Mouse (Mus musculus): ENCODE measurements at regions not wholly inside any gene's neighbourhood (a gene's known extent, or its start where the extent isn't known, plus 50 kb on each side); places are given as distances from the start of the nearest gene placed in this dataset.

DNA sequence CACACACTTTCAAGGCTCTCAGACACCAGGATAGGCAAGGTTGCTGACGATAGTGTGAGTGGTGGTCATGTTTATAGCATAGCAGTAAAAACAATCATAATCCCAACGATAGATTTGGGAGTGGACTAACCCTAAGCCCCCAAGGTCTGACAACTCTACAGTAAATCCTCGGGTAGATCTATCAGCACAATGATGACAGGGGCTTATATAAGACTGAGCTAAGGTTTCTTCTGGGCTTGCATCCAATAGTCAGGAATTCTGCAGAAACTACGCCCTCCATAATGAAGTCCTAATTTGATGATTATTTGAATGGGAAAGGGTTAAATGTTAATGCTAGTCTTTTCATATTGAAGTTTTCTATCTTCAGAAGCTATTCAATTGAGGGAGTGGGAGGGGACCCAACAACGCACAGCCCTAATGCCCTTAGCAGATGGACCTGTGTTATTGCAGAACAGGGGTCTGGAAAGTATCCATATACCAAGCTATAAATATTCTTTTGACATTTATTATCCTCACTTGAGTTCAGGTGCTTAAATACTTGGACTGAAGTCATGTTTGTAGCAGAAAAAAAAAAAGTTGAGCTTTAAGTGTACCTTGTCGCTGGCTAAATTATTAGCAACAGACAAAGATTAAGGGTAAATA, 311.8 kb upstream of the Spag17 start:
- WGBS = 78% methylated on average over 6 of the region's 6 CpGs
- H3K27ac ChIP-seq (ENCODE audit: low read depth, low read length) = no peak overlapping the region
- H3K36me3 ChIP-seq (ENCODE audit: control insufficient read depth, insufficient read depth, low read length) = no peaks in the 10 kb centered on the region
- H3K27me3 ChIP-seq (replicated peaks; ENCODE audit: control insufficient read depth, insufficient read depth, low read length) = no peaks in the 10 kb centered on the region
- H3K4me1 ChIP-seq (ENCODE audit: control insufficient read depth, insufficient read depth, low read depth, low read length) = no peaks in the 10 kb centered on the region
- H3K9me3 ChIP-seq (ENCODE audit: control insufficient read depth, low read length) = no peaks in the 10 kb centered on the region
- no peak overlapping the region for H3K4me2 ChIP-seq (ENCODE audit: low read length)
- ATAC-seq = no peak
- H3K9ac ChIP-seq (ENCODE audit: low read depth, low read length) = no peak overlapping the region
- H3K4me3 ChIP-seq (ENCODE audit: low read length) = no peak overlapping the region

DNA sequence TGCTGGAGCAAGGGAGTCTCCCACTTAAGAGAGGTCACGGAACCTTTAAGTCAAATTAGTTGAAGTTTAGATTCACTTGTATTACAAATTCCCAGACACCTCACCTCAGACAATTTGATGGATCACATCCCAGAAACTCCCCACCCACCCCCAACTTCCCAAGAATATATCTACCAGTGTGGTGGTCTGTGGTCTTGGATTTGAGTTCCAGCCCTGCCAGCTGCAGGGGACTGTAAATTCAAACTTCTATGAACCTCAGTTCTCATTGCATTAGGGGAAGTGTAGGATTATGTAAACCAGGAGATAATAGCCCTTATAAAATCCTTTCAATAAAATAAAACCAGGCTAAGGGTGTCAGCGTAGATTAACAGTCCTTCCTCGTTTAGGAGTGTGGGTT, 311.2 kb upstream of the Spag17 start:
- H3K4me1 ChIP-seq (ENCODE audit: control insufficient read depth, insufficient read depth, low read depth, low read length) = no peaks in the 10 kb centered on the region
- H3K27ac ChIP-seq (ENCODE audit: low read depth, low read length) = no peak overlapping the region
- no peaks in the 10 kb centered on the region for H3K36me3 ChIP-seq (ENCODE audit: control insufficient read depth, insufficient read depth, low read length)
- no peak overlapping the region for H3K4me3 ChIP-seq (ENCODE audit: low read length)
- no peak overlapping the region for H3K4me2 ChIP-seq (ENCODE audit: low read length)
- no peaks in the 10 kb centered on the region for H3K9me3 ChIP-seq (ENCODE audit: control insufficient read depth, low read length)
- 89% methylated on average over 3 of the region's 3 CpGs for WGBS
- no peak for ATAC-seq
- H3K27me3 ChIP-seq (replicated peaks; ENCODE audit: control insufficient read depth, insufficient read depth, low read length) = no peaks in the 10 kb centered on the region
- H3K9ac ChIP-seq (ENCODE audit: low read depth, low read length) = no peak overlapping the region

DNA sequence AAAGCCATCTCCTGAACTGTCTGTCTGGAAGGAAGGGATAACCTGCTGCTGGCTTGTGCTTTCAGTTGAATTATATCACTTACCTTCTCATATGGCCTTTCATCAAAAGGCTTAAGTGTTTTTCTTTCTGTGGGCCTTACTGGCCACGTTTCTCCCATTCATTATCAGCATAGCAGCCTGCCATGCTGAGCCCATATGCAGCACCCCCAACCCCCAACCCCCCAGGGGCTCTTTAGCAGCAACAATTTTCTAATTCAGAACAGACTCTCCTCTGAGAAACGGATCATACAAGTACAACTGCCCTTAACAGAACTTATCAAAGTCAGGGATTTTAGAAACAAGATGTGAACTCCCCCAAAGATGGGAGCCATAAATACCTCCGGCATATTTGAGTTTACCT, 282.5 kb upstream of the Spag17 start:
- 55% methylated on average over 3 of the region's 3 CpGs for WGBS
- no peak for ATAC-seq
- no peaks in the 10 kb centered on the region for H3K4me1 ChIP-seq (ENCODE audit: control insufficient read depth, insufficient read depth, low read depth, low read length)
- H3K27ac ChIP-seq (ENCODE audit: low read depth, low read length) = no peak overlapping the region
- no peak overlapping the region for H3K4me2 ChIP-seq (ENCODE audit: low read length)
- no peaks in the 10 kb centered on the region for H3K9me3 ChIP-seq (ENCODE audit: control insufficient read depth, low read length)
- H3K36me3 ChIP-seq (ENCODE audit: control insufficient read depth, insufficient read depth, low read length) = no peaks in the 10 kb centered on the region
- H3K27me3 ChIP-seq (replicated peaks; ENCODE audit: control insufficient read depth, insufficient read depth, low read length) = no peaks in the 10 kb centered on the region
- H3K9ac ChIP-seq (ENCODE audit: low read depth, low read length) = no peak overlapping the region
- H3K4me3 ChIP-seq (ENCODE audit: low read length) = no peak overlapping the region

DNA sequence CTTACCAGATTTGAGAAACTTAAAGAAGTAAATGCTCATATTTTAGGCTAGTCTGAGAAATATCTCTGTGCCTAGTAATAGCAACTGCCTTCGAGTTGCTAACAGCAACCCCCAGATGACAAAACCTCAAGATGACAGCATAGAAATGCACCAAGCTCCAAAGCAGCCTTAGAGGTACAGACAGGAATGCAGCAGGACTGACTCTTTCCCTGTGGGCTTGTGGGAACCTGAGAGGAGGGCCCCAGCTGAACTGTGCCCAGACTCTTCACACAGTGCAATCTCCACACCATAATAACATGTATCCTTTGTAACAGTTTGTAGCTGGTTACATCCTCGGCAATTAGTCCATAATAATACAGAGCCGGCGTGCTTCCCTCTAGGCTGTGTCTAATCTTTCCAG, 252.9 kb upstream of the Spag17 start:
- Histone ChIP-seq H3K4me3 (ENCODE audit: low read length) (no peak overlapping the region), H3K27me3 (replicated peaks; ENCODE audit: control insufficient read depth, insufficient read depth, low read length) (no peaks in the 10 kb centered on the region), H3K9me3 (ENCODE audit: control insufficient read depth, low read length) (no peaks in the 10 kb centered on the region), H3K4me2 (ENCODE audit: low read length) (no peak overlapping the region), H3K36me3 (ENCODE audit: control insufficient read depth, insufficient read depth, low read length) (no peaks in the 10 kb centered on the region), H3K4me1 (ENCODE audit: control insufficient read depth, insufficient read depth, low read depth, low read length) (no peaks in the 10 kb centered on the region), H3K9ac (ENCODE audit: low read depth, low read length) (no peak overlapping the region), H3K27ac (ENCODE audit: low read depth, low read length) (no peak overlapping the region)
- WGBS = 84% methylated on average over 4 of the region's 4 CpGs
- no peak for ATAC-seq

DNA sequence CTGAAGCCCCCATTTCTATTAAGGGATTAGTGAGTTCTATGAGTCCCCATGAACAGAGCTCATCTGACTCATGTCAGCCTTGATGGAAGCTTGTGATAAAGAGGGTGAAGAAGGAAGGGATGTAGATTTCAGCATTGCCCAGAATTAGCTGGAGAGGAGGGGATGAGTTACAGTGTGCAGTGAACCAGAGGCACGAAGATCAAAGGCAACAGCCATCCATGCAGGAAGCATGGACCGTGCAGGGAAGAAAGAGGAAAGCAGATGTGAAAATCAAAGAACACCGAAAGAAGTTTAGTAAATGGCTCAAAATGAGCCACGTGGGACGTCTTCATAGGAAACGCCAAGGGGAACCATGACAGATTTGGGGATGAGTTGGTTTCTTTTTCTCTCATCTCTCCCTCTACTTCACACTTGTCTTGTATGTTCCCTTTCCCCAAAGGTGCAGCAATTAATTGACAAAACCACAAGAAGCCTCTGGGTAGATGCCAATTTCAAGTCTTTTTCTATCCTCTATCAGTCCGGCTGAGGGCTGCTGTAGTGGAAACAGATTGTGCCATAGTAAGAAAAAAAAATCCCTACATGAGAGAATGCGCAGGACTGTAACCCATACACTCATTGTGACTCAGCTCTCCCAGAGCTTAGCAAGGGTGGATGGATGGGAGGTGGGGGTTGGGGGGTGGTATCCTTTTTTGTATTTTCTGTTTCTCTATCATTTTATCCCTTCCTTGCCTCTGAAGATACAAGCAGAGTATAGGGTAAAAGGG, 243.7 kb upstream of the Spag17 start:
- Histone ChIP-seq H3K9me3 (ENCODE audit: control insufficient read depth, low read length) (no peaks in the 10 kb centered on the region), H3K27me3 (replicated peaks; ENCODE audit: control insufficient read depth, insufficient read depth, low read length) (no peaks in the 10 kb centered on the region), H3K9ac (ENCODE audit: low read depth, low read length) (no peak overlapping the region), H3K36me3 (ENCODE audit: control insufficient read depth, insufficient read depth, low read length) (no peaks in the 10 kb centered on the region), H3K4me1 (ENCODE audit: control insufficient read depth, insufficient read depth, low read depth, low read length) (no peaks in the 10 kb centered on the region), H3K4me2 (ENCODE audit: low read length) (no peak overlapping the region), H3K27ac (ENCODE audit: low read depth, low read length) (no peak overlapping the region), H3K4me3 (ENCODE audit: low read length) (no peak overlapping the region)
- ATAC-seq = no peak
- WGBS = 68% methylated on average over 8 of the region's 8 CpGs

DNA sequence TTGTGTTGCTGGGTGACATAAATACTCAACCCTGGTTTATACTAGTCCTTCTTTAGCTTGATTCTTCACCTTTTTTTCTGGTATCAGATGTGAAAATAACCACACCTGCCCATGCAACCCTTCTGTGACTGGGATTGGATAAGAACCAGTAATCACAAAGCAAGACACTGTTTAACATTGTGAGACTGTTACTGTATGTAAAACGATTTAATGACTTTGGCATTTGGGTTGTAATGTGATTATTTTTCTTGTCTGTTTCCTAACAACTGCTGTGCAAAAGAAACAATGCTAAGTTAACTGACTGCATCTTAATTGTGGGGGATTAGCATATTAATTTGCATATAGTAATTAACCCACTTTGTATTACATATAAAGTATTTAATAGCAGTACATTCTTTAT, 240.3 kb upstream of the Spag17 start:
- Histone ChIP-seq H3K9ac (ENCODE audit: low read depth, low read length) (no peak overlapping the region), H3K4me2 (ENCODE audit: low read length) (no peak overlapping the region), H3K27me3 (replicated peaks; ENCODE audit: control insufficient read depth, insufficient read depth, low read length) (no peaks in the 10 kb centered on the region), H3K36me3 (ENCODE audit: control insufficient read depth, insufficient read depth, low read length) (no peaks in the 10 kb centered on the region), H3K4me3 (ENCODE audit: low read length) (no peak overlapping the region), H3K9me3 (ENCODE audit: control insufficient read depth, low read length) (no peaks in the 10 kb centered on the region), H3K27ac (ENCODE audit: low read depth, low read length) (no peak overlapping the region), H3K4me1 (ENCODE audit: control insufficient read depth, insufficient read depth, low read depth, low read length) (no peaks in the 10 kb centered on the region)
- 52% methylated on average over 1 of the region's 1 CpGs for WGBS
- ATAC-seq = no peak

DNA sequence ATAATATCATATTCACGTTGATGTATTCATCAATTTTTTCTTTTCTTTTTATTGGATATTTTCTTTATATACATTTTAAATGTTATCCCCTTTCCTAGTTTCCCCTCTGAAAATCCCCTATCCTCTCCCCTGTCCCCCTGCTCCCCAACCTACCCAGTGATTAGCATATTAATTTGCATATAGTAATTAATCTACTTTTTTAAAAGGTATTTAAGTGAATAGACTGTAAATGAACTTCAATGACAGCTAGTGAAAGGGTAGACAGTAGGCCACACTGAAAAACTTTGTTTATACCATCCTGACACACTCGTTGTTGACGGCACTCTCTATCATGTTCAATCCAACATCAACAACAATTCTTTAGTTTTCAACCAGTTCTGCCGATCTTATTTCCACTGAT, 239.9 kb upstream of the Spag17 start:
- Histone ChIP-seq H3K27me3 (replicated peaks; ENCODE audit: control insufficient read depth, insufficient read depth, low read length) (no peaks in the 10 kb centered on the region), H3K9ac (ENCODE audit: low read depth, low read length) (no peak overlapping the region), H3K27ac (ENCODE audit: low read depth, low read length) (no peak overlapping the region), H3K36me3 (ENCODE audit: control insufficient read depth, insufficient read depth, low read length) (no peaks in the 10 kb centered on the region), H3K4me3 (ENCODE audit: low read length) (no peak overlapping the region), H3K4me2 (ENCODE audit: low read length) (no peak overlapping the region), H3K9me3 (ENCODE audit: control insufficient read depth, low read length) (no peaks in the 10 kb centered on the region), H3K4me1 (ENCODE audit: control insufficient read depth, insufficient read depth, low read depth, low read length) (no peaks in the 10 kb centered on the region)
- 69% methylated on average over 4 of the region's 4 CpGs for WGBS
- ATAC-seq = no peak

DNA sequence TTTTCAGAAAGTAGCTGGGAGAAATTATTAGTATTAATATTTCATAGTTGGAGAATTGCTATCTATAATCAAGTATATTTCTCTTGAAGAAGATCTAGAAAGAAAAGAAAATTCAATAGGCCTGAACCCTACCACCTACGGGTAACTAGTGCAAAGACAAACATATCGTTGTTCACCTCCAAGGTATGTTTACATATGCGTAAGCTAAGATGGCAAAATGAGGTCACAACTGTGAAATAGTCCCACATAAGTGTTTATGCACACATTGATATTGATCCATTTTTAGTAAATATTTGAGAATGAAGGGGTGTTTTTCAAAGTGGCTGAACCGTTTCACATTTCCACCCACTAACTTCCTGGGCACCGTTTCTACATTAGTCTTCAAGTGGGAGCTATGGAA, 227.6 kb upstream of the Spag17 start:
- Histone ChIP-seq H3K9me3 (ENCODE audit: control insufficient read depth, low read length) (no peaks in the 10 kb centered on the region), H3K27ac (ENCODE audit: low read depth, low read length) (no peak overlapping the region), H3K27me3 (replicated peaks; ENCODE audit: control insufficient read depth, insufficient read depth, low read length) (no peaks in the 10 kb centered on the region), H3K4me3 (ENCODE audit: low read length) (no peak overlapping the region), H3K4me2 (ENCODE audit: low read length) (no peak overlapping the region), H3K4me1 (ENCODE audit: control insufficient read depth, insufficient read depth, low read depth, low read length) (no peaks in the 10 kb centered on the region), H3K36me3 (ENCODE audit: control insufficient read depth, insufficient read depth, low read length) (no peaks in the 10 kb centered on the region), H3K9ac (ENCODE audit: low read depth, low read length) (no peak overlapping the region)
- 85% methylated on average over 5 of the region's 5 CpGs for WGBS
- no peak for ATAC-seq

DNA sequence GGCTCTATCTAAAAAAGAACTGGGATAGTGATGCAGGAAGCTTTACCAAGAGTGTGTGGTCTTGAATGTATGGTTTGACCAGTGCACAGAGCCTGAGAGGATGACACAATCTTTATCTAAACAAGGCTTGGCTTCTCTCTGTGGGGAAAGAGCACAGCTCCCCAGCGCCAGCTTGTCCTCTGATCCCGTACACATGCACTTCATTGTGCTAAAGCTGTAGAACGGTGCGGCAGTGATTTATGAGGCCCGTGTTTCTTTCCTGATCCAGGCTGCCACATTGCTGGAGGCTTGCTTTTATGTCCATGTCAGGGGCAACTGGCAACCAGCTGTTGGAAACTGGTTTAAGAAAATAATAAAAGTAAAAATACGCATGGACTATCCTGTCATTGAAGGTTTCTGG, 221.4 kb upstream of the Spag17 start:
- Histone ChIP-seq H3K9me3 (ENCODE audit: control insufficient read depth, low read length) (no peaks in the 10 kb centered on the region), H3K4me2 (ENCODE audit: low read length) (no peak overlapping the region), H3K4me3 (ENCODE audit: low read length) (no peak overlapping the region), H3K36me3 (ENCODE audit: control insufficient read depth, insufficient read depth, low read length) (no peaks in the 10 kb centered on the region), H3K9ac (ENCODE audit: low read depth, low read length) (no peak overlapping the region), H3K27ac (ENCODE audit: low read depth, low read length) (no peak overlapping the region), H3K4me1 (ENCODE audit: control insufficient read depth, insufficient read depth, low read depth, low read length) (no peaks in the 10 kb centered on the region), H3K27me3 (replicated peaks; ENCODE audit: control insufficient read depth, insufficient read depth, low read length) (no peaks in the 10 kb centered on the region)
- no peak for ATAC-seq
- 75% methylated on average over 6 of the region's 6 CpGs for WGBS

Data from hindbrain, embryonic 16.5 days (tissue).